Mouse (Mus musculus): ENCODE results near the gene Selplg.

GRCm38 (mm10) chr5:113855696-113856095 is 23.3 kb upstream of the Selplg start:
- TF ChIP-seq POLR2A (IDR thresholded peaks at IDR 0.05; ENCODE audit: extremely low read depth, insufficient read depth, low read length) (no peak), CTCF (IDR thresholded peaks at IDR 0.05; ENCODE audit: extremely low read depth, insufficient read depth, low read length) (no peak)

All from cortical plate, adult 2 months (tissue).